ENCODE assay signal across 25 mouse cellular contexts in the genomic region with DNA sequence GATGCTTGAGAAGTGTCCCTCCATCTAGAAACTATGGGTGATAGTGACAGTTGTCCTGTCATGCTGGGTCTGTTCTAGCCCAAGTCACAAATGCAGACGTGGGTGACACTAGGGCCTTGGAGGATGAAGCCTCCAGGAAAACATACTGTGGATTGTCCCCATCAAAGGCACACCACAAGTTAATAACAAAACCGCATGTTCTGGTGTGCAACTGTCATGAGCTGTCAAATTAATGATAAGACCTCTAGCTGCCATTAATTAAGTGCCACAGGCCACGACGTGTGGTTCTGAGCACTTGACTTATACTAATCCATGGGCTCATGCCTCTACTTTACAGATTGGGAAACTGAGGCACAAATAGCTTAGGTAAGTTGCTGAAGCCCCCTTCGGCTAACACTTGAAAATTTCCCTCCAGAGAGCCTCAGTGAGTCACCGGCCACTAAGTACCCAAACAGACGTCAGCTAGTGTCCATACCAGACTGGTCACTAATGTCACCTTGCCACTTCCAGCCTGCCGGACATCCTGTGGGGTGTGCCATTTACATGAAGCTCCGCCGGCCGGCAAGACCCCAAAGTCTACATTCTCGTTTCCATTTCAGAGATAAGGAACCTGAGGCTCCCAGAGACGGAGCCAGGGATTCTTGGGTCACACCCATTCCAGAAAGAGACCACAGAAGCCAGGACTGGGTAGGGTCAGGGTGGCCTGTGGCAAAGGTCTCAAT. TPM values are rescaled to one million over a fixed set of nuclear protein-coding genes. Genes with fewer than 3 reads are reported as not detected.
DNase-seq lines count a peak whose midpoint lies in the region; ATAC-seq and TF ChIP-seq lines count a peak whose summit lies in the region.
"Had no signal": no experiment of that assay in that cellular context is flagged by ENCODE, and none has a peak within 500 bp of the region (broad histone marks: within the 10 kb centered on the region; RNA-seq: fewer than 3 reads in every experiment).

No protein-coding gene starts in this region.

- TF ChIP-seq CTCF in MEL (IDR thresholded peaks at IDR 0.05 in 2 of 3, conservative IDR thresholded peaks at IDR 0.05 in 1 of 3; ENCODE audit: control insufficient read depth in 1 of 3, insufficient read depth in 1 of 3, low read depth in 2 of 3, low read length in 3 of 3, poor library complexity in 1 of 3, severe bottlenecking in 1 of 3) = no peak
- no peak for TF ChIP-seq CTCF in small intestine, adult 2 months (IDR thresholded peaks at IDR 0.05; ENCODE audit: extremely low read depth, insufficient read length, insufficient replicate concordance, low read depth, low read length)

- H3K9ac ChIP-seq in MEL (ENCODE audit: control insufficient read depth, low read depth, low read length, poor library complexity, severe bottlenecking) = no peak overlapping the region
- H3K9ac ChIP-seq: embryonic facial prominence, embryonic 13.5 days; forebrain, embryonic 12.5 days; forebrain, embryonic 15.5 days; heart, embryonic 13.5 days; hindbrain, embryonic 14.5 days had no signal

- ATAC-seq in megakaryocyte, adult 5-6 weeks (ENCODE audit: poor library complexity, severe bottlenecking) = no peak
- peak; percentile 9; the same call in 1 of the 2 replicates for ATAC-seq in megakaryocyte progenitor cell, adult 5-6 weeks (replicated peaks; ENCODE audit: poor library complexity)
- ATAC-seq: forebrain, embryonic 15.5 days; hindbrain, postnatal 0 days had no signal

- peak; percentile 22 for DNase-seq in MEL (ENCODE audit: low read depth, low spot score)
- no peak for DNase-seq in midbrain, embryonic 10.5 days (ENCODE audit: low spot score)
- DNase-seq in right cerebral cortex, postnatal 4 days = no peak
- DNase-seq: adrenal gland, adult 8-10 months; adrenal gland, postnatal 36 days; cerebellum, adult 18-20 months; cerebellum, adult 9-10 months; cerebellum, postnatal 14 days; gastrocnemius, postnatal 10 days; gastrocnemius, postnatal 36 days; heart, adult 2 months; heart, postnatal 14 days; heart, postnatal 4 days had no signal

- H3K36me3 ChIP-seq in megakaryocyte, embryonic 14.5 days (replicated peaks; ENCODE audit: low read length) = no peaks in the 10 kb centered on the region
- H3K36me3 ChIP-seq in MEL (ENCODE audit: control insufficient read depth in 1 of 2, insufficient read depth in 2 of 2, low read length in 2 of 2) = no peaks in the 10 kb centered on the region
- H3K36me3 ChIP-seq in small intestine, adult 2 months (ENCODE audit: control insufficient read depth, insufficient read depth, low read length) = no peaks in the 10 kb centered on the region
- no peaks in the 10 kb centered on the region for H3K36me3 ChIP-seq in midbrain, embryonic 10.5 days
- H3K36me3 ChIP-seq: embryonic facial prominence, embryonic 13.5 days; forebrain, embryonic 12.5 days; forebrain, embryonic 15.5 days; heart, embryonic 10.5 days; heart, embryonic 13.5 days had no signal

- H3K9me3 ChIP-seq in megakaryocyte, embryonic 14.5 days = no peaks in the 10 kb centered on the region
- no peaks in the 10 kb centered on the region for H3K9me3 ChIP-seq in MEL (replicated peaks; ENCODE audit: insufficient read depth, low read length)
- H3K9me3 ChIP-seq in midbrain, embryonic 10.5 days (replicated peaks) = no peaks in the 10 kb centered on the region
- H3K9me3 ChIP-seq: embryonic facial prominence, embryonic 13.5 days; forebrain, embryonic 12.5 days; forebrain, embryonic 15.5 days; heart, embryonic 10.5 days had no signal

- no peak for TF ChIP-seq POLR2A in MEL (IDR thresholded peaks at IDR 0.05; ENCODE audit: control insufficient read depth in 1 of 2, insufficient read depth in 1 of 2, low read depth in 1 of 2, low read length in 2 of 2, poor library complexity in 1 of 2)
- no peak for TF ChIP-seq POLR2A in small intestine, adult 2 months (IDR thresholded peaks at IDR 0.05; ENCODE audit: low read depth, low read length)

- H3K79me2 ChIP-seq in MEL (ENCODE audit: control insufficient read depth, insufficient read depth, low read length, poor library complexity) = no peaks in the 10 kb centered on the region

- 44% methylated on average over 13 of the region's 13 CpGs for WGBS in small intestine, adult 2 months
- 84% methylated on average over 13 of the region's 13 CpGs for WGBS in midbrain, embryonic 10.5 days

- no peak for TF ChIP-seq RAD21 in MEL (IDR thresholded peaks at IDR 0.05; ENCODE audit: low read depth, low read length)

- no peak overlapping the region for H3K27ac ChIP-seq in MEL (ENCODE audit: control insufficient read depth, low read depth, low read length)
- peak overlapping the region; percentile 41 for H3K27ac ChIP-seq in small intestine, adult 2 months (ENCODE audit: insufficient read depth, low read depth, low read length)
- no peak overlapping the region for H3K27ac ChIP-seq in midbrain, embryonic 10.5 days (replicated peaks)
- H3K27ac ChIP-seq: embryonic facial prominence, embryonic 13.5 days; forebrain, embryonic 12.5 days; forebrain, embryonic 15.5 days; heart, adult 2 months; heart, embryonic 10.5 days; heart, embryonic 13.5 days; hindbrain, embryonic 14.5 days; hindbrain, postnatal 0 days had no signal

- TF ChIP-seq EP300 in MEL (IDR thresholded peaks at IDR 0.05; ENCODE audit: low read depth in 1 of 2, low read length in 2 of 2) = 0 out of 4 replicates have a peak, but pooled peaks of 1 of the 2 experiments have one; percentile 14

- H3K27me3 ChIP-seq in megakaryocyte, embryonic 14.5 days (replicated peaks) = peaks cover 16% of the 10 kb centered on the region
- peaks cover 13 to 19% of the 10 kb centered on the region in 2 experiments for H3K27me3 ChIP-seq in MEL (ENCODE audit: control insufficient read depth in 1 of 2, insufficient read depth in 2 of 2, low read length in 2 of 2)
- no peaks in the 10 kb centered on the region for H3K27me3 ChIP-seq in small intestine, adult 2 months (ENCODE audit: control insufficient read depth, insufficient read depth, low read length)
- H3K27me3 ChIP-seq in midbrain, embryonic 10.5 days (ENCODE audit: low read depth, poor library complexity, severe bottlenecking) = no peaks in the 10 kb centered on the region; the same call in none of the 2 replicates
- H3K27me3 ChIP-seq: forebrain, embryonic 15.5 days had no signal

- H3K4me3 ChIP-seq in megakaryocyte, embryonic 14.5 days (replicated peaks) = peak overlapping the region; percentile 62
- no peak overlapping the region for H3K4me3 ChIP-seq in MEL (ENCODE audit: control insufficient read depth in 1 of 2, insufficient read depth in 1 of 2, low read depth in 2 of 2, low read length in 2 of 2)
- H3K4me3 ChIP-seq in small intestine, adult 2 months (ENCODE audit: low read depth, low read length) = no peak overlapping the region
- H3K4me3 ChIP-seq in midbrain, embryonic 10.5 days = no peak overlapping the region
- H3K4me3 ChIP-seq: embryonic facial prominence, embryonic 13.5 days; erythroblast, embryonic 14.5 days; forebrain, embryonic 12.5 days; forebrain, embryonic 15.5 days; heart, adult 2 months; heart, embryonic 10.5 days; heart, embryonic 13.5 days had no signal

- H3K4me1 ChIP-seq in megakaryocyte, embryonic 14.5 days = peaks cover 99% of the 10 kb centered on the region
- H3K4me1 ChIP-seq in MEL (ENCODE audit: control insufficient read depth in 1 of 2, insufficient read depth in 2 of 2, low read length in 2 of 2) = no peaks in the 10 kb centered on the region
- no peaks in the 10 kb centered on the region; the same call in none of the 2 replicates for H3K4me1 ChIP-seq in small intestine, adult 2 months (ENCODE audit: control insufficient read depth, insufficient read depth, insufficient read length, low read length)
- no peaks in the 10 kb centered on the region for H3K4me1 ChIP-seq in midbrain, embryonic 10.5 days
- H3K4me1 ChIP-seq: forebrain, embryonic 12.5 days; forebrain, embryonic 15.5 days had no signal

TF ChIP-seq in MEL, 35 proteins besides CTCF, POLR2A, EP300 and RAD21:
- TF ChIP-seq ZKSCAN1 (IDR thresholded peaks at IDR 0.05; ENCODE audit: low read depth, low read length) (no peak), MAX (IDR thresholded peaks at IDR 0.05; ENCODE audit: low read length) (peak; percentile 35; the same call in 1 of the 2 replicates), MXI1 (IDR thresholded peaks at IDR 0.05; ENCODE audit: low read depth, low read length) (peak; percentile 52; the same call in 1 of the 2 replicates), SIN3A (IDR thresholded peaks at IDR 0.05; ENCODE audit: low read length) (peak; percentile 68)

RNA-seq across cellular contexts. Expression of a gene that starts 18.3 kb away (rescaled TPM):
- 128 and 414 TPM in 2 replicates for polyA plus RNA-seq in megakaryocyte, embryonic 14.5 days (2012; ENCODE audit: insufficient read depth, low replicate concordance)
- 18.1 and 20.8 TPM in 2 replicates for total RNA-seq in megakaryocyte, adult 5-6 weeks (2015)
- 4.3 and 6.5 TPM in 2 replicates for total RNA-seq in megakaryocyte, adult 5-6 weeks (2017)
- 3.7 and 4.3 TPM in 2 replicates for total RNA-seq in MEL (2012; rRNA removed)
- polyA plus RNA-seq in MEL (2012; ENCODE audit: insufficient read depth in 1 of 2, insufficient read length in 2 of 2, low read depth in 1 of 2, low replicate concordance in 2 of 2, missing spikeins in 1 of 2) = 10 to 100 TPM in 1 of 2 experiments, not detected in 1; 29.2 TPM
- 56.7 and 60.5 TPM in 2 replicates for total RNA-seq in megakaryocyte progenitor cell, adult 5-6 weeks (2015)
- 7.1 and 10.8 TPM in 2 replicates for total RNA-seq in megakaryocyte progenitor cell, adult 5-6 weeks (2017)
- 7.2 and 23.7 TPM in 2 replicates for polyA plus RNA-seq in small intestine, adult 2 months (2012; rRNA removed)
- 0.04 TPM in 2 replicates for polyA plus RNA-seq in midbrain, embryonic 10.5 days (2016; fragmentation: Nextera tagmentation; extraction: Ambion mirVana)
- total RNA-seq: hindbrain, postnatal 0 days had no signal
- polyA plus RNA-seq: forebrain, embryonic 15.5 days; hindbrain, embryonic 14.5 days; hindbrain, postnatal 0 days had no signal
